Mouse (Mus musculus) lung, postnatal 36 days (tissue): ENCODE data around the gene Fancc.

Experiments
- DNase-seq: peaks from one replicate; pipeline ENCODE4 v3.0.0; 2022; ENCODE audit warnings: mixed read lengths

The Fancc gene

GRCm38 (mm10) chr13:63239877-63240671, 257.0 kb downstream of the Fancc start:
- peak; percentile 91 for DNase-seq

GRCm38 (mm10) chr13:63239301-63239804, 257.7 kb downstream of the Fancc start:
- no peak for DNase-seq

- no peak for DNase-seq
Measured at GRCm38 (mm10) chr13:63238045-63238444, 259.0 kb downstream of the Fancc start.

- no peak for DNase-seq
Measured at GRCm38 (mm10) chr13:63236159-63236893, 260.8 kb downstream of the Fancc start.

- DNase-seq, result no peak
Measured at GRCm38 (mm10) chr13:63235551-63235950, 261.5 kb downstream of the Fancc start.
